Mouse (Mus musculus) adrenal gland, adult 2 months (tissue): ENCODE data around the gene Trak1. TPM values are rescaled to one million over a fixed set of nuclear protein-coding genes. Genes with fewer than 3 reads are reported as not detected.
A peak's percentile ranks its signal among the peaks of the same experiment; 100 is the strongest.

Experiments
- DNase-seq: peaks from one replicate; pipeline ENCODE4 v3.0.0; 2021
- polyA plus RNA-seq: library from polyadenylated mRNA; depleted of rRNA; stranded (reverse); fragments of >200 nt; gene quantifications from 2 replicates; pipeline ENCODE4 v1.2.3, GENCODE M21; 2012
- total RNA-seq, 2 experiments: library from RNA; stranded (reverse); gene quantifications; 2 replicates each; pipeline ENCODE4 v1.2.3; 2021

Trak1 gene
- total and polyA plus RNA-seq, 3 experiments, result 52.2 to 83.7 (median 67.8) TPM

DNA sequence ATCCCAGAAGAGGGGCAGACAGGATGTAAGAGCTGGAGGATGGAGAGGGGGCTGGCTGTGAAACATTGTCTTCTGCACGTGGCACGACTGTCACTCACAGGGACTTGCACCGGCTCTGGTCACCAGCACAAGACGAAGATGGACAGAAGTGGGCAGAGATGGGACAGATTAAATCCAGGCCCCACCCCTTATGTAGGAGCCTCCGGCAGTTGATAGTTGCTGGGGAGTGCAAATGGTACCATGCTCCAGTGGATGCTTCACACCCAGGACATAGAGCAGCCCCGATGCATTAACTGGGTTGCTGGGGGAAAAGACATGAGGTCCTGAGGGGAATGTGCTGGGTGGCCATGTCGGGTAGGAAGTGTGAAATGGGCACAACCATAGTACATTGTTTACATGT is 2.1 kb upstream of the Trak1 start:
- no peak for DNase-seq

DNA sequence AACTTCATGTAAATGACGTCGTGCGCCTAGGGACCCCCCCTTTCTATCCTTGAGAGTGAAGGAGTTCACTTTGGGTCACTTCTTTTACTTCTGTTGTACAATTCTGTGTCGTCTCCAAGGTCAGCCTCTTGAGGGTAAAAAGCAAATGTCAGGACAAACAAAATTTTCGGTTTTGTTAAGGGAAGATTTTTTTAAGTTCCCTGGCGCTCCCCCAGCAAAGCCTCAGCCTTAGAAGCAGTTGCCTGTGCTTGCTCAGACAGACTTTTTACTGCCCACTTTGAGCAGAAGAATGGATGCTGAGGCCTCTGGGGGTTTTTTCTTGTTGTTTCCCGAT is 730 bp downstream of the Trak1 start:
- no peak for DNase-seq

DNA sequence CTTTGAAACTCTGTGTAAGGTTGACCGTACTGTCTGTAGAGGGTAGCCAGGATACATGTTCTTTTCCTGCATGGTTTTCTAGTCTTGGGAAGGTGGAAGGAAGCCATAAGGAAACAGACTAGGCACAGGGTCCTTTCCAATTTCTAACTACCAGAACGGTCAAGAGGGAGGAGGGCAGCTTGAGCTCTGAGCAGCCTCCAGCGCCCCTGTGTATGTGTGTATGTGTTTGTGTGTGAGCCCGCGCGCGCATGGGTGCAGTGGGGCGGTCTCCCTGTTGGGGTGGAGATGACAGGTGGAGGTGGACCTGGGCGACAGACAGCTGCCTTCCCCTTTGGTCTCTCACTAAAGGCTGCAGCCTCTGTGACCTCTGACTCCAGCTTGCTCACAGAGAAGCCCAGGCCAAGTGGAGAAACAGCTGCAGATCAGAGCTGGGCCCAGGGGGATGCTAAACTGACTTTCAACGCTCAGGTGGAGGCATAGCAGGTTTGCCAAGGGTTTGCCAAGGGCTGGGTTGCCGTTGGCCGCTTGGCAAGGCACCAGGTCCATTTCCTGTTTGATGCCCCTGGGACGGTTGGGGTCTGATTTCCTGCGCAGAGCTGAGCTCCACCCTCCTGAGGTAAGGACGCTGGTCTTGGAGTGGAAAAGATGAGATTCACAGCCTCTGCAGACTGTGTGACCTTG is 1.2 kb downstream of the Trak1 start:
- DNase-seq, result peak; percentile 60

DNA sequence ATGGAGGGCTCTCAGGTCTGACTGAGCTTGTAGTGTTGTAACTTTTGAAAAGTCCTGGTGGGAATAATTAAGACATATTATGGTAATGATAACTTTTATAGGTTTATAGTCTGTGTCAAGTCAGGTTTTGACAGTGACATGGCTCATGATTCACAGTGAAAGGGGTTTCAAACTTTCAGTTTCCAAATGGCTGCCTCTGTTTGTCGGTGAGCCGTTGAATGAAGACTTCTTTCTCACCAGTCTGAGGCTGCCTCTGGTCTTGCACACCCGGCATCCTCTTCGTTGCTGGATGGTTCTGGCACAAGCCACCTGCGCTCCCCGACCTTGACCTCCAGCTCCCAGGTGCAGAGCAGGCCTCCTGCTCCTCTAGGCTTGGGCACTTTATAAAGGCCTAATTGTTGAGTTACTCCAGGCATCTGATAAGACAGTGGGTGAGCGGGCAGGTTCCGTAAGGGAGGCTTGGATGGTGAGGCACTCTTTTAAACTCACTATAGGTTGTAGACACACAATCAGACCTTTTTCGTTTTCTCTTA is 2.0 kb downstream of the Trak1 start:
- DNase-seq, result no peak

DNA sequence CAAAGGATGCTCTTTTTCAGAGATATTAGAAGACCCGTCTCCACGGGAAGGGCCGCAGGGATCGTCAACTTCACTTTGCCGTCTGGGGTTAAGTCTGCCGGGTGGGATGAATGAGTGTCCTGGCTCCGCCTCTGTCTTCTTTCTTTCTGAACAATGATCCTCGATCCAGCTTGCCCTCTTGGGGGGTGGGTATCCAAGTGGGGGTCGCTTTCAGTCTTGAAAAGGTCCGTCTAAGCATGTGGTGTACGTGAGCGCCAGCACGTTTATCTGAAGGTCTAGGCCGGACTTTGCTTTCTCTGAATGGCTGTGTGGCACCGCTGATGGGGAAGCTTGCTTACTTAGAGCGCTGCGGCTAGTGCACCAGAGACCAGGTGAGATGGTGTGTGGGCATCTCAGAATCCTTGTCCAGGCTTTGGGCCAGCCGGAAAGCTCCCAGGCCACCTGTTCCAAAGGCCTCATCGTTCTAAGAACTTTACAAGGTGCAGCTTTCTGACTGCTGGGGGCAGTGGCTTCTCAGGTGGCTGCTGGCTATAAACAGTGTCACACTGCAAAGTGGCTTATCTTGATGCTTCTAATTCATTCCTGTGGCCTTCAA is 2.8 kb downstream of the Trak1 start:
- no peak for DNase-seq

DNA sequence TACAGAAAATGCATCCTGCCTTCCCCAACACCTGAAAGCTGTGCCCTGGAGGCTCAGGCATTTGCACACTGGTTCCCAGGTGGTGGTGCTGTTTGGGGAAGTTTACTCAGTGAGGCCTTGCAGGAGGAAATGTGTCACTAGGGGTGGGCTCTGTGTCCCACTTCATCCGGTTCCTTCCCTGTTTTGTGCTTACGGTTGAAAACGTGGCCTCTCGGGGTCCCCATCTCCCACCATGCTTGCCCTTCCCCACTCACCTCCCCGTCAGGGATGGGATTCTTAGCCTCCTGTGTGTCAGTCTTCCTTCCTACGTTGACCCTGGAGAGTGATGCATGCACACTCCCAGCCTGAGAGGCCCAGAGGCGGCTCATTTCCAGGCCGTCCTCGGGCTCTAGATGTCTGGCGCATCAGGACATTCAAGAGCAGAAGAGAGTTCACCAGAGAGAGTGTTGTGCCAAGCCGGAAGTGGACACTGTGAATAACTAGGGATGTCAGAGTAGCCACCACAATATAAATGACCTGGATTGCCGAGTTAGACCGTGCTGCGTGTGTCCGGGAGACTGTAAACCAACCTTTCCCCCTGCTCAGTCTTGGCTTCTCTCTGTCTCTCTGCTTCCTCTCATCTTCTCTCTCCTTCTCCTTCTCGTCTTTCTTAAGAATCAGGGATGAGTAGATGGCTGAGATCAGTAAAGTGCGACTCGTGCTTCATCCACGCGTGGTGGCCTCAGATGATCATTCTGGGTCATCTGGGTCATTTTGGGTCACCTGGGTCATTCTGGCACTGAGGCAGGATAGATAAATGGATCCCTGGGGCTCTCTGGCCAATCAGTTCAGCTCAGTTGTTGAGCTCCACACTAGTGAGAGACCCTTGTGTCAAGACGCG is 4.0 kb downstream of the Trak1 start:
- no peak for DNase-seq

DNA sequence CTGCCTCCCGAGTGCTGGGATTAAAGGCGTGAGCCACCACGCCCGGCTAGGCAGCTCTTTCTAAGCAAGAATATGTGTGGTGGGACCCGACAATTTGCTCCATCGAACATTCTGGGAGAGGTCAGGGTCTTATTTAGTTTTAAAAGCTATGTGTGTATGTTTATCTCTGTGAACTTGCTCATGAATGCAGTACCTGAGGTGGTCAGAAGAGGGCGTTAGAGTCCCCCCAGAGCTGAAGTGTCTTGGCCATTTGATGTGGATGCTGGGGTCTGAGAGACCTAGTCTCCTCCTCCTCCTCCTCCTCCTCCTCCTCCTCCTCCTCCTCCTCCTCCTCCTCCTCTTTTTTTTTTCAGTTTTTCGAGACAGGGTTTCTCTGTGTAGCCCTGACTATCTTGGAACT is 5.2 kb downstream of the Trak1 start:
- no peak for DNase-seq

DNA sequence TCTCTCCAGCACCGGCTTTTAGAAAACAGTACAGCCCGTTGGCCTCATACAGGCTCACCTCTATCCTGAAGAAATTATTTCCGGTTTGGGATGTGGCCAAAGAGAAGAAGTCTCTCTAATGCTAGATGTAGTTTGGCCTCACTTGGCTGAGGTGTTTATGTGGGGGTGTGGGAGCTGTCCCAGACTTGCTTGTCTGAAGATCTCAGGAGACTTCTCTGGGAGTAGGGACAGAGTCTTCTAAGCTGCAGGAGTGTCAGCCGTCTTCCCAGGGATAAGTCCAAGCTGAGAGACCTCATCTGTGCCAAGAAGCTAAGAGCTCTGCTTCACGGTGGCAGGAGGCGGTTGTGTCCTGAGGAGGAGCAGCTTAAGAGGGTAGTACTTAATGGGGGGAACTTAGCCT is 5.8 kb downstream of the Trak1 start:
- no peak for DNase-seq

DNA sequence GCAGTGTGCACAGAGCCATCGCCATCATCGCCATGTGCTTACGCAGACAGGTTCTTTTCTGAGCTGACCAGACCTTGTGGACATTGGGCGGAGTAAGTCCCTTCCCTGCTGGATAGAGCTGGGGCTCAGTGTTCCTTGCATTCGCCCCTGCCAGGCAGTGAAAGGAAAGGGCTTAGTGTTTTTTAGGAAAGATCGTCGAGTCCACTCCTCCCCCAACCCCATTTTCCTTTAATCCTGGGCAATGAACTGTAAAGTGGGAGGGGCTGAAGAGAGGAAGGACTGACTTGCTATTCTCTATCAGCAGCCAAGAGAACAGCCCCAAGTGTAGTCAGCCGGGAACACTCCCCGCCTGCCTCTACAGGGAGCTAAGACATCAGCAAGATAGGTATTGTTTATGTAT is 6.4 kb downstream of the Trak1 start:
- DNase-seq, result no peak

DNA sequence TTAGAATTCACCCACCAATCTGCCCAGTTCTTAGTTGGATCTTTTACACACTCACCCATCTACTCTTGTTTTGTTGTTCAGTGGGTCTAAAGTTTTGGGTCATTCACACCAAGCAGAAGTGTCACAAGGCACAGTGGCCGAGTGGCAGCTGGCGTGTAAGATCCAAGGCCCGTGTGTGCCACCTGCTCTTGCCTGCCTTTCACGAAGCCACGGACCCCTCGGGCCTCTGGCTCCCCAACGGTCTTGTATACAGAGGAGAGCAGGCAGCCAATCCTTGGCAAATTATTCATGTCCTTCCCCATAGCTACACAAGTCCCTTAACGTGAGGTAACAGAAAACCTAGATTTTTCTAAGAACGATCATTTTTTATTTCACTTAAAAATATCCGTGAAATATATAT is 7.2 kb downstream of the Trak1 start:
- DNase-seq, result no peak

DNA sequence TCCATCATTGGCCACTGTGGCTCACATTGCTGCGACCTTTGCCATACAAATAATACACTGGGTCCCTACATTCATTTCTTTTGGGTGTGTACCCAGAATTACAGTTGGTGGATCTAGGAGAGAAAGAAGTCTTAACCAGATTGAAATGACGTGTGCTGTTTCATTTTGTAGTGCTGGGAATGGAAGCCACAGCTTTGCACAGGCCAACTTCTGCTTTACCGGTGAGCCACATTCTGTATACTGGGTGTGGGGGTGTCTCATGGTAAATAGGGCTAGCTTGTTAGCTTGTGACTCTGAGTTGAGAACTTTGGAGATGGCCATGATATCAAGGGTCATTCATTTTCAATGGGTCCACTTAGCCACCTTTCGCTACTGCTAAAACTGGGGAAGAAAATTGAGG is 8.2 kb downstream of the Trak1 start:
- no peak for DNase-seq

DNA sequence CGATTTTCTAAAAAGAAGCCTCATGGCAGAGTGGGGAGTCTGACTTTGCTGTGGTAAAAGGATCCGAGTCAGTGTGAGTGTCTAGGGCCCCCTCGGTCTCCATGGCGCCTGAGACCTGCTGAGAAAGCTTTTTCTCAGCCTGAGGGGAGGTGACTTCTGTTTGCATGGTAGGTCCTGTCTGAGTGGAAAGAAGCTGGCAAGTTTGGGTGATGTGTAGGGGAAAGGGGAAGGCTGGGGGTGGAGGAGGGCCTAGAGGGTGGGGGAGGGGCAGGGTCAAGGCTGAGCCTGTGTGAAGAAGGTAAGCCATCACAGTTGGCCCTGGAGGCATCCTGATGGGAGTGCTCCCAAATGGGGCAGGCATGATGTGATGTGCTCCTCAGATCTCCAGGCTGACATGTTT is 12.0 kb downstream of the Trak1 start:
- no peak for DNase-seq

DNA sequence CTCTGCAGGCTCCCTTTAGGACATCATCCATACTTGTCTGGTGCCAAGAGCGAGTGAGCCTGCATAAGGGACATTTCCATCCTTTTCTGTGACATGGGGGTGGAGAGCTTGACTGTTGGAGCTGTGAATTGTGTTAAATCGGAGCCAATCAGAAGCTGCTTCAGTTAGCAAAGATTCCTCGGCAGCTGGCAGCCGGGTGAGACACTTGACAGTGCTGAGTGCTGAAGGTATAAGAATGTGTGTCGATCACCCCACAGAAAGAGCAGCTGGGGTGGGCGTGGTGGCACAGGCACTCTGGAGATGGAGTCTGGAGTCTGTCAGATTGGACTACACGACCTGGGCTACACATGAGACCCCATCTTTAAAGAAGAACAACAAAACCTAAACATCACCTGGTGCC is 13.2 kb downstream of the Trak1 start:
- DNase-seq, result no peak

DNA sequence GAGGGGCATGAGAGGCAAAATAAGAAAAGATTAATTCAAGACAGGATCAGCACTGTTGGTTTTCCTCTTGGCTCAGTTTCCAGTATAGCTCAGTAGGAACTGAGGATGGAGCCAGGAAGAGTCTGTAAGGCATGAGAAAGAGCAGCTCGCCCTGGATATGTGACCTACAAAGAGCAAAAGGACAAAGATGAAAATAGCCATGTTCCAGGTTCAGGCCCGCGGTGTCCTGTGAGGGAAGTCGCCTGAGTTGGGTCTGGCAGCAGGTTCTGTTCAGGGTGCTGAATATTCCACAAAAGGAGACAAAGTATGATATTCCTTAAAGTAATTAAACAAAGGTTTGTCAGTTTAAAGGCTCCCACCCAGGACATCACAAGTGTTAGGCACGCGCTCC is 14.5 kb downstream of the Trak1 start:
- no peak for DNase-seq

DNA sequence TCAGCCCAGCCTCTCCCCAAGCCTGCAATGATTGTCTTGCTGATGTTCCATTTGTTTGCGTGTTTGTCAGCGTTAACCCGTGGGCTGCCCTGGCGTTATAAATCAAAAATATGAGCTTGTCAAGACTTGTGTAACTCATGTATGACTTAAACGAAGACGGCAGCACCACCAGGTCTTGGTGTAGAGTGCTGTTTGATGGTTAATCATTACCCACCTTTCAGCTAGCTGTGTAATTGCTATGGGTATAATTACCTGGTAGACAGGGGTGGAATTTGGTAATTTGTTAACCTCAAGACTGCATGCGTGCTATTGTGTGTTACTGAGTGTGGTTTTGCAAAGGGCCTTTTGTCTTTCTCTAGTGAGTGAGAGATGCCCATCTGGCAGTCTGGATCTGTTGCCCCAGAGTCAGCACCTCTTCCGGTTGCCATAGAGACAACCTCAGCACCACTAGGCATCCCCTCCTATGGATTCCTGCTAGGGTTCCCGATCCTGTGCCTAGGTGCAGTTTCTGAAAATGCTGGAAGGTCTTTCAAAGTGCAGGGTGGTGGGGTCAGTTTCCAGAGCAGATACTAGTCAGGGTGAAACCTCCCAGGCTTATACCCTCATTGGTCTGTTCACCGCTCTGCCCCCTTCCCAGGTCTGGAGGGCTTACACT is 15.1 kb downstream of the Trak1 start:
- DNase-seq, result no peak

DNA sequence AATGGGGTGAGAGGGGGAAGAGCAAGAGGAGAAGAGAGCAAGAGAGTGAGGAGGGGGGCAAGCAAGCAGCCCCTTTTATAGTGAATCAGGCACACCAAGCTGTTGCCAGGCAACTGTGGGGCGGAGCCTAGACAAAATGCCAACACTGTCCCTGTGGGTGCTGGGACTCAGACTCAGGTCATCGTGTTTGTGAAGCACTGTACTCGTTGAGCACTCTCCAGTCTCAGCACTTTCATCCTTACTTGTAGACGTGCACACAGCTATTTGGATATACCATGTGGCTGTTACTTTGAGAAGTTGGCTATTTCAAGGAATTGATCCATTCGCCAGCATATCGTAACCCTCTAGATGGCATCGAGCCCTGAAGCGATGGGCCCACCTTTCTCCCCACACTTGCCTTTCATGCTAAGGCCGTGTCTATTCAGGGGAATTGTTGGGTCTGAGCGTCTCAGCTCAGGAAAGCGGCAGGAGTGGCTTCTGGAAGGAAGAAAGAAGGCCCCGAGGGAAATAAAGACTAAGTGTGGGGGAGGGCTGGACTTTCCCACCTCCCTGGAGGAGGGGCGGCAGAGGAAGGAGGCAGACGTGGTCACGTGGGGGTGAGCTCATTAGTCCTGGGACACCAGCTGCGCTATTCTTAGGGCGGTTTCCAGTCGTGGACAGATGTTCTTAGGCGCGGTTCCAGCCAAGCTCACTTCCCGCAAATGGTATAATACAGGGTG is 16.5 kb downstream of the Trak1 start:
- peak; percentile 83 for DNase-seq

DNA sequence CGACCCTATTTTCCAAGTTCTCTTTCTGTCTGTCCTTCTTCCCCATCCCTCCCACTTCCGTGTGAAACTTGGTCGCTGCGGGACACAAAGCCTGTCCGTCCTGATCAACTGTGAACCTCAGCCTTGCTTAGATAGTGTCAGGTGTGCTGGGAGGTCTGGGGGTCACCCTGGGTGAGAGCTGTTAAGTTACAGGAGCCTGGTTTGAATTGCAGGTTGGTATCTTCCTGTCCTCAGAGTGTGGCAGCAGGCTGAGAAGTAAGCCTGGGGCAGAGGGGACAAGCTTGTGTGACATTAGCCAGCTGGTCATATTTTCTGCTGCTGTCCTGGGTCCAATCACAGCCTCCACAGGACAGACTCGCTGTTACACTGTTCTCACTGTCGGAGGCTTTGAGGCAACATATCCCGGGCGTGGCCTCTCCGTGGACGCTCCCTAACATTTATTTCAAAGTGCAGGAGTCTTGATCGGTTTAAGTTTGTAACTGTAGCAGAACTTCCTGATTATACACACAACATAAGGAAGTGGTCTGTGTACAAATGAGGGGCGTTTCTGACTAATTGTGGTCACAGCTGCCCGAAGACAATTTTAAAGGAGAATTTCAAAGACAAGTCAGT is 17.3 kb downstream of the Trak1 start:
- no peak for DNase-seq

DNA sequence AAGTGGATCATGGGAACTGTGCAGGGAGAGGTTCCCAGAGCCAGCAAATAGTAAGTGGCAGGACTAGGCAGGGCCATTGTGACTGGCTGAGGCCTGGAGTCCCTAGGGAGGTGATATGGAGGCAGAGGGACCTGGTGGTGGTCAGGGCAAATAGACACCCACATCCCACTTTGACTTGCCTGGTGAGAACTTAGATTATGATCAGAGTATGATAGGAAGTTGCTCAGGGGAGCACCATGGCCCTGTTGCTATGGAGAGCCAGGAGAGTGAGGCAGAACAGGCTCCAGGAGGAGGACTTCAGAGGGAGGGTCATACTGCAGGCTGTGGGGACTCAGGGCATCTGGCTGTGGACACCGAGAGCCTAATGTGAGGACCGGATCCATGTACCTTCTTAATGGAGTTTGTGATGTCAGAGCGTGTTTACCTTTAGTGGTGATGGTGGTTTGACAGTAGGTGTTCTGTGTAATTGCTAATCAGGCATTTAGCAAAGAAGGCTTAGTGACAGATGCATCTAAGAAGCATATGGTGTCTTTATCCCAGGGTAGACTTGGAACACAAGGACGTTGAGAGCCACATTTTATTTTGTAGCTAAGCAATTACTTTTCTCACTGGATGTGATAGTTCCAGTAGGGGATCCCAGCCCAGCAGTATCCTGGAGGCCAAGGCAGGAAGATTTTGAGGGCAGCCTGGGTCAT is 18.7 kb downstream of the Trak1 start:
- DNase-seq, result no peak

DNA sequence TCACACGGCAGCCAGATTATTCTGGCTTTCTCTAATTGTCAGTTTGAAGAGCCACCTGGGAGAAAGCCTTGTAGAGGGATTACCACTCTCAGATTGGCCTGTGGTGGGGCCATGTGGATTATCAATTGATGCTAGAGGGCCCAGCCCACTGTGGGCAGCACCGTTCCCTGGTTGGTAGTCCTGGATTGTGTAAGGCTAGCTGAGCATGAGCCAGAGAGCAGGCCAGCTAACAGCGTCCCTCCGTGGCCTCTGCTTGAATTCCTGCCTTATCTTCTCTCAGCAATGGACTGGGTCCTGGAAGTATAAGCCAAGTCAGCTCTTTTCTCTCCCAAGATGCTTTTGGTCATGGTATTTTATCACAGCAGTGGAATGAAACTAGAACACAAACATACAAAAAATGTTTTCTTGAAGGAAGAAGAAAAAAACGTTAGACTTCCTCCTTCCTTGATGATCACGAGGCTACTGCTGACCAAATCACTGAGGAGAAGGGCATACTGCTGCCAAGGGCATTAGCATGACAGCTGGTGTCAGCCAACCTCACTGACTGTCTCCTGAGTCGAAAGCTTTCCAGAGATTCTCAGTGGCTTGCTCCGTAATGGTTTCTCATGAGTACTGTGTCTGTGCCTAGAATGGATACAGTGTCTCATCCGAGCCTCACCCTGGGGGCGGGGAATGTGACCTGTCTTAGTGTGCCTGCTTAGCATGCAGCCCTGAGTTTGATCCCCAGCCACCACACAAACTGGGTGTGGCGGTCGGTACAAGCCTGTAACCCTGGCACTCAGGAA is 19.5 kb downstream of the Trak1 start:
- peak; percentile 75 for DNase-seq
